Mouse (Mus musculus) cortical plate, adult 2 months (tissue): Measurements from ENCODE around the gene Xirp2. TPM values are rescaled to one million over a fixed set of nuclear protein-coding genes. Genes with fewer than 3 reads are reported as not detected.
A peak's percentile ranks its signal among the peaks of the same experiment; 100 is the strongest.

Experiments
- H3K27ac ChIP-seq: fragments of 200-500 bp; 2 replicates; pipeline ENCODE4 v1.5.1; 2012; ENCODE audit warnings: low read length, control low read depth, inconsistent platforms; ENCODE audit not compliant: insufficient read depth
- H3K4me1 ChIP-seq: fragments of 200-500 bp; 2 replicates; pipeline ENCODE4 v1.6.1; 2011; ENCODE audit warnings: low read length; ENCODE audit not compliant: control insufficient read depth, insufficient read depth
- H3K4me3 ChIP-seq: fragments of 200-500 bp; 2 replicates; pipeline ENCODE4 v1.5.1; 2011; ENCODE audit warnings: mild to moderate bottlenecking, low read length, control low read depth; ENCODE audit not compliant: insufficient read depth
- CTCF ChIP-seq: fragments of 200-500 bp; IDR thresholded peaks from 2 replicates; pipeline ENCODE4 v1.5.1; 2011; ENCODE audit warnings: mild to moderate bottlenecking, control low read depth, low read length; ENCODE audit not compliant: insufficient read depth; ENCODE audit errors: extremely low read depth
- POLR2A ChIP-seq: fragments of 200-500 bp; IDR thresholded peaks from 2 replicates; pipeline ENCODE4 v1.6.1; 2011; ENCODE audit warnings: mild to moderate bottlenecking, low read length, control low read depth; ENCODE audit not compliant: insufficient read depth; ENCODE audit errors: extremely low read depth
- polyA plus RNA-seq: library from polyadenylated mRNA; depleted of rRNA; stranded (reverse); fragments of >200 nt; gene quantifications from 2 replicates; pipeline ENCODE4 v1.2.3, GENCODE M21; 2012; rRNA removed

Gene Xirp2
- polyA plus RNA-seq, 1 experiment: 0.02 TPM

DNA sequence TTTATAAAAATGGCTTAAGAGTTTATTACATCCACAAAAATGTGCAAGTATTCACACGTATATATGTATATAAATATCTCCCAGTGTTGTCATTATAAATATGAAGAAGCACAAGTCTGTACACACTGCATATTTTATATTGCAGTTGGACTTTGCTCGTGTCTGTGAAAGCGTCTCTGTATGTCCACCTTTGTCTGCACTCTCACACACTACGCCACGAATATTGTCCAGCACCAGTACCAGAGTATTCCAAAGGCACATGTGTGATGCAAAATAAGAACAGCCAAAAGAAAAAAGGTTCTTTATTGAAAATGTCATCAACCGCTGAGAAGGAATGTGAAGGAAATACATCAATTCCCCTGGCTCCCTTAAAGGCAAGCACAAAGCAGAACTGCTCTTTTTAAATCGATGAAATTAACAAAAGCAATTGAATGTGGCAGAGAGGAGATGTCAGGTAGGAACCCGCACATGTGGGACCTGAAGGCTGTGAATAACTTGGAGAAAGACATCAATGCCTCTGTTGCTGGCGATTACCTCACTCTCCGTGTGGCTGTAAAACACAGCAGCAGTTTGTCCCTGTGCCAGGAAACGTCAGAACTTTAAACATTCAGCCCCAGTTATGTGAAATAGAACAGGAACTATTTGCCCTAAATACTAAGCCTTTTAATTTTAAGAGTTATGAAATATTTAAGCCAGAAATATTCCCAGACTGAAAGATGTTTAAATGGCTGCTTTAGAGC lies 96.3 kb downstream of the Xirp2 start:
- Histone ChIP-seq H3K27ac (no peak overlapping the region), H3K4me1 (peaks cover 2% of the 10 kb centered on the region; the same call in 1 of the 2 replicates), H3K4me3 (no peak overlapping the region)
- no peak for TF ChIP-seq CTCF
- TF ChIP-seq POLR2A: no peak

DNA sequence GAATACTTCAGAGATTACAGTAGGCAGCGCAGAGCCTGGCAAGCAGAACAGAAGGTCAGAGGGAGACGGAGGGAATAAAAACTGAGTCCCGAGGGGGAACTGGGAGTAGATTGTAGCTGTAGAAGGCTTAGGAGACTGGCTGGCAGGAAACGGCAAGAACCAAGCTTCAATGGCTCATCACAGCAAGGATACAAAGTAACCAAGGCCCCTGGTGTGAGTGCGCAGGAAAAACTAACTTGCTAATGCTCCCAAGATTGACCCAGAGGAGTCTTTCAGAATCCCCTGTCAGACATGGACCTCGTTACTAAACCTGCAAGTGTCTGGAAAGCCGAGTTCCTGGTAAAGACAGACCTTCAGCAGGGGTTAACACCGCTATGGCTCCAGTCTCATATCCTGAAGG lies 98.6 kb downstream of the Xirp2 start:
- Histone ChIP-seq H3K27ac (no peak overlapping the region), H3K4me1 (peaks cover 2% of the 10 kb centered on the region; the same call in 1 of the 2 replicates), H3K4me3 (no peak overlapping the region)
- no peak for TF ChIP-seq POLR2A
- no peak for TF ChIP-seq CTCF

DNA sequence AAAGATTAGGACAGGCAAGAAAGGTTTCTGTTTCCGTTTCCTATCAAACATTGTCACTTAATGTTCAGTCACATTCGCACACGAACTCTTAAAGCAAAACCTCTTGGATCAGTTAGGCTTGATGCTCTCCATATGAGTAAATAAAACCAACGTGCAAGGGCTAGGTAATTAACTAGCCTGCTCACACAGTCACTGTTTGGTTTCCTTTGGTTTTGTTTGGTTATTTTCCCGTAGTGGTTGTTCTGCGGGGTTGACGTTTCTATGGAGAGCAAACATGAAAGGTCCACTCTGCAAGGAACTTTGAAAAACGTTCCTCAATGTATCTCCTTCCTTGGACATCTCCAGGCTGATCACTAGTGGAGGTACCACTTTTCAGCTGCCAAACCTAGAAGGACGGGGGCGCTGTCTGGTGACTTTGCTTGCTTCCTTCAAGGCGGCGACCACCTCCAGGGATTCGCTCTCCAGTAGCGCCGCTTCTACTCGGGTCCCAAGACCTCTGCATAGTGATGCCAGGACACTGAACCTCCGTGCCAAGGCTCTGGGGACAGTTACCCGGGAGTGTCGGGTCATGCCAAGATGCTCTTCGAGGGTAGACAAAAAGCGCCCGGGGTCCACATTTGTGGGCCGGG lies 119.2 kb downstream of the Xirp2 start:
- peak overlapping the region; percentile 98 for H3K27ac ChIP-seq
- H3K4me1 ChIP-seq: peaks cover 2% of the 10 kb centered on the region; the same call in 1 of the 2 replicates
- TF ChIP-seq CTCF (peak; percentile 29; the same call in 1 of the 2 replicates), POLR2A (no peak)
- peak overlapping the region; percentile 86 for H3K4me3 ChIP-seq

DNA sequence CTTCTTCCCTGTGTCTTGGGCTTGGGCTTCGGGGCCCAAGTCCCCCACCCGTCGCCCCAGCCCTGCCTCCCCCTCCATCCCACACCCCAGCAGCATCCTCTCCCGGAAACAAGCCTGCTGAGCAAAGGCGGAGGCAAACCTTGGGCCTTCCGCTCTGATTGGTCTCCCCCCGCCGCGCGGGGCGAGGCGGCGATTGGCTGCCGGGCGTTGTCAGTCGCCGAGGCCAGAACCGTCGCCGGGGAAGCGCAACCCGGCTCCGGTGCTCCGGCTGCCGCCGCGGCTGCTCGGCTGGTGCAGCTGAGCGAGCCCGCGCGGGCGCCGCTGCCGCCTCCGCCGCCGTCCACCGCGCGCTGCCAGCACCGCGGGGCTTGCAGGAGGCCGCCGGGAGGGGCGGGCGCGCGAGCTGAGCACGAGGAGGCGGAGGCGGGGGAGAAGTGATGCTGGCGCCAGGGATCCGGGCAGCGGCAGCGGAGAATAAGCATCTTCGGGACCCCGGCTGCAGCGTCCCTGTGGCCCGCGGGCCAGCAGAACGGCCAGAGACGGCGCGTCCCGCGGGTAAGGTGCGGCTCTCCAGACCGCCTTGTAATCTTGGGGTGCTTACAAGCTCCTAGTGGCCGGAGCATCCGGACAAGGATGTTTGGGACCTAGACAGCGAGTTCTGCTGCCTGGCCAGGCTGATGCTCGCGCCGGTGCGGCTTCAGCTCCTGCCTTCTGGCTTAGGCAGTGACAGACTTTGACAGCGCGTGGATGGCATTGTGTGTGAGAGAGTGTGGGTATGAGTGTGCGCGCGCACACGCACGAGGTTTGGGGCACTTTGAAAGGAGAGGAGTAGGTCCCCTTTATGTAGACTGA lies 119.9 kb downstream of the Xirp2 start, which contains the start of gene B3galt1:
Gene B3galt1, plus strand, starts transcription at position 392 of the 852 bp plus-strand sequence.
- Histone ChIP-seq H3K27ac (peak within 1 kb of the TSS; percentile 98), H3K4me3 (peak within 1 kb of the TSS; percentile 86), H3K4me1 (peaks cover 2% of the 10 kb centered on the region; the same call in 1 of the 2 replicates)
- TF ChIP-seq CTCF (no peak), POLR2A (peak; percentile 43; the same call in 1 of the 2 replicates)

DNA sequence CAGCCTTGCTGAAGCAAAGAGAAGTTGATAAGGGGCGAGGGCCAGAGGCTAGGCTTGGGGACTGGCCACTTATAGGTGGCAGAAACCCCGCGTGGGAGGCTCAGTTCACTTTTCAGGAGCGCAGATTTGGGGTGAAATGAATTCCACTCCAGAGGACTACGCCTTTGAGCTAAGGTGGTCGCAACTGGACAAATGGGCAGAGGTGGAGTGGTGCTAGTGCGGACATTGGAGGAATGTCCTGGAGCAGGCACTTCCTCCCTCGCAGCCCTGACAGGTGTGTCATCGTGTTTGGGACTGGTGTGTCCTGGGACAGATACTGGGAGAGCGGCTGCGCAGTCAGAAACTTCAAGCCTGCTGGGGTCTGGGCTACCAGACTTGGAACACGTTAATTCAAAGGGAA lies 120.8 kb downstream of the Xirp2 start:
- TF ChIP-seq CTCF (no peak), POLR2A (no peak)
- Histone ChIP-seq H3K4me3 (peak overlapping the region; percentile 86), H3K27ac (peak overlapping the region; percentile 83; the same call in 1 of the 2 replicates), H3K4me1 (peaks cover 2% of the 10 kb centered on the region; the same call in 1 of the 2 replicates)

DNA sequence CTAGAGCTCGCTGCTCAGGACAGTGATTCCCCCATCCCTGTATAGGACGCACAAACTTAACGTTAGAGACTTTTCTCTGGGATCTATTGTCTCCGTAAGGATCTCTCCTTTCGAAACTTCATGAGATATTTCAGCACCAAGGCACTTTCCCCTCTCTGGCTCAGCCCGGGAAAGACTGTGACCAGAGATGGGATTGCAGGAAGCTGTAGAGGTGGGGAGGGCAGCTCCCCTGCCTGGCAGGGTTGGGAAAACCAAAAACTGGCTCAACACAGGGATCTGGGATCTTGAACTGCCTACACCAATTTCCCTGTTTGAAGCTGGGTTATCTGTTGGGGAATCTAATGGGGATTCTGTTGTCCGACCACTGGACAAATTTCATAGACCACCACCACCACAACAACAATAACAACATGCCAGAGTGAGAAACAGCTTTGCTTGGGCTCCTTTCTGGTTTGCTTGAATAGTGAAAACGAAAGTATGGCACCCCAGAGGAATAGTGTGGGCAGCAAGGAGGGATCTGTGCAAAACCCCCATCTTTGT lies 121.4 kb downstream of the Xirp2 start:
- TF ChIP-seq CTCF (no peak), POLR2A (no peak)
- H3K27ac ChIP-seq: no peak overlapping the region
- H3K4me1 ChIP-seq: peaks cover 2% of the 10 kb centered on the region; the same call in 1 of the 2 replicates
- peak overlapping the region; percentile 86 for H3K4me3 ChIP-seq

Other genes with a start within 250 kb of the Xirp2 start
- not detected in 2 replicates for gene Gm21830, start 32.3 kb upstream of the Xirp2 start, polyA plus RNA-seq
- gene Gm26727, start 12.8 kb upstream of the Xirp2 start, polyA plus RNA-seq: not detected in 2 replicates
- 26.2 and 28.1 TPM in 2 replicates for gene B3galt1, start 119.9 kb downstream of the Xirp2 start, polyA plus RNA-seq